Mouse (Mus musculus) heart, embryonic 14.5 days (tissue): ENCODE data around the gene Casq2. TPM values are rescaled to one million over a fixed set of nuclear protein-coding genes. Genes with fewer than 3 reads are reported as not detected.
"Not testable (repeated sequence)": the region's sequence is repeated elsewhere in the genome, so short reads cannot be mapped to it uniquely, and the experiment has no call there.

ENCODE experiments used
- ATAC-seq: fragments of 200-750 bp; cut with Nextera tagmentation; 2 replicates; pipeline ENCODE4 v1.8.0; 2017; ENCODE audit warnings: low read depth, moderate TSS enrichment; ENCODE audit not compliant: insufficient number of reproducible peaks, insufficient read depth, low FRiP score
- H3K27ac ChIP-seq, 2 experiments: fragments of 200-500 bp in 1 of 2; fragments of 300-500 bp in 1 of 2; sonication (generic) in 1 of 2; replicated peaks in 1 of 2; 2 replicates each; pipeline ENCODE4 v1.5.1; 2012 to 2014; ENCODE audit warnings: low read depth in 2 of 2, low read length in 2 of 2, control low read depth in 1 of 2, mild to moderate bottlenecking in 1 of 2, mixed read lengths in 1 of 2; ENCODE audit not compliant: control insufficient read depth in 1 of 2, insufficient read depth in 1 of 2
- H3K27me3 ChIP-seq: fragments of 300-500 bp; sonication (generic); 2 replicates; pipeline ENCODE4 v1.6.1; 2014; ENCODE audit warnings: mild to moderate bottlenecking, low read length, control low read depth; ENCODE audit not compliant: control insufficient read depth, insufficient read depth
- H3K36me3 ChIP-seq: fragments of 300-500 bp; sonication (generic); 2 replicates; pipeline ENCODE4 v1.6.1; 2014; ENCODE audit warnings: mild to moderate bottlenecking, control low read depth, low read length, mixed read lengths; ENCODE audit not compliant: control insufficient read depth, insufficient read depth
- H3K4me1 ChIP-seq, 2 experiments: fragments of 200-500 bp in 1 of 2; fragments of 300-500 bp in 1 of 2; sonication (generic) in 1 of 2; 2 replicates each; pipeline ENCODE4 v1.6.1; 2012 to 2014; ENCODE audit warnings: low read length in 2 of 2, control low read depth in 1 of 2, mixed read lengths in 1 of 2; ENCODE audit not compliant: control insufficient read depth in 2 of 2, insufficient read depth in 2 of 2
- H3K4me2 ChIP-seq: fragments of 300-500 bp; sonication (generic); 2 replicates; pipeline ENCODE4 v1.6.1; 2014; ENCODE audit warnings: mild to moderate bottlenecking, low read length
- H3K4me3 ChIP-seq, 2 experiments: fragments of 200-500 bp in 1 of 2; fragments of 300-500 bp in 1 of 2; sonication (generic) in 1 of 2; 2 replicates each; pipeline ENCODE4 v1.5.1; 2012 to 2014; ENCODE audit warnings: low read length in 2 of 2, mild to moderate bottlenecking in 2 of 2, control low read depth in 1 of 2, low read depth in 1 of 2, moderate library complexity in 1 of 2; ENCODE audit not compliant: control insufficient read depth in 1 of 2, insufficient read depth in 1 of 2
- H3K9ac ChIP-seq: fragments of 300-500 bp; sonication (generic); 2 replicates; pipeline ENCODE4 v1.6.1; 2014; ENCODE audit warnings: mild to moderate bottlenecking, low read length
- H3K9me3 ChIP-seq: fragments of 300-500 bp; sonication (generic); 2 replicates; pipeline ENCODE4 v1.6.1; 2016; ENCODE audit warnings: low read length, control low read depth; ENCODE audit not compliant: control insufficient read depth
- WGBS: fragments of 180-500 bp; shearing (Covaris S2); extraction: QIAGEN DNeasy Blood & Tissue Kit; methylation state at CpG from one replicate; pipeline ENCODE4 v1.1.7; 2014; 5-methylcytosine and 5-hydroxymethylcytosine counted together
- polyA plus RNA-seq: library from polyadenylated mRNA; unstranded; fragments of >200 nt; fragmentation: Nextera tagmentation; extraction: Ambion mirVana; gene quantifications from 2 replicates; pipeline ENCODE4 v1.2.1, GENCODE M21; 2014

Gene Casq2
- polyA plus RNA-seq, 1 experiment from 2014 or later = 433 TPM

GRCm38 (mm10) chr3:102163861-102164260, 77.6 kb downstream of the Casq2 start:
- H3K9ac ChIP-seq, H3K9me3 ChIP-seq, H3K4me2 ChIP-seq, H3K27ac ChIP-seq, H3K4me3 ChIP-seq, ATAC-seq, H3K27me3 ChIP-seq: not testable (repeated sequence)
- 89% methylated on average over 1 of the region's 1 CpGs for WGBS
- Histone ChIP-seq H3K36me3 (peaks cover 67% of the 10 kb centered on the region), H3K4me1 (peaks cover 27 to 36% of the 10 kb centered on the region in 2 experiments)

- Histone ChIP-seq H3K4me2 (no peak overlapping the region), H3K4me1 (peaks cover 27 to 34% of the 10 kb centered on the region in 2 experiments), H3K36me3 (peaks cover 62% of the 10 kb centered on the region), H3K9me3 (no peaks in the 10 kb centered on the region), H3K9ac (no peak overlapping the region), H3K4me3 (no peak overlapping the region), H3K27me3 (no peaks in the 10 kb centered on the region), H3K27ac (no peak overlapping the region)
- WGBS = 72% methylated on average over 4 of the region's 4 CpGs
- ATAC-seq = no peak
Observed at GRCm38 (mm10) chr3:102164911-102165310, 78.7 kb downstream of the Casq2 start.

- 77% methylated on average over 21 of the region's 21 CpGs for WGBS
- ATAC-seq = no peak
- no peaks in the 10 kb centered on the region for H3K27me3 ChIP-seq
- peaks cover 54% of the 10 kb centered on the region for H3K36me3 ChIP-seq
- no peak overlapping the region for H3K4me3 ChIP-seq
- H3K9me3 ChIP-seq = no peaks in the 10 kb centered on the region
- peak overlapping the region; percentile 22; the same call in 1 of the 2 replicates for H3K4me2 ChIP-seq
- no peak overlapping the region for H3K9ac ChIP-seq
- H3K27ac ChIP-seq = 0 out of 4 replicates have a peak overlapping the region, but pooled peaks of 1 of the 2 experiments have one; percentile 22
- peaks cover 30 to 41% of the 10 kb centered on the region in 2 experiments for H3K4me1 ChIP-seq
Observed at GRCm38 (mm10) chr3:102165536-102166286, 79.5 kb downstream of the Casq2 start.

GRCm38 (mm10) chr3:102166287-102166620, 80.0 kb downstream of the Casq2 start:
- Histone ChIP-seq H3K27me3 (no peaks in the 10 kb centered on the region), H3K27ac (no peak overlapping the region), H3K4me3 (no peak overlapping the region), H3K4me1 (peaks cover 33 to 46% of the 10 kb centered on the region in 2 experiments), H3K4me2 (no peak overlapping the region), H3K9me3 (no peaks in the 10 kb centered on the region), H3K9ac (no peak overlapping the region), H3K36me3 (peaks cover 49% of the 10 kb centered on the region)
- WGBS = 77% methylated on average over 4 of the region's 4 CpGs
- ATAC-seq = no peak

- H3K27ac ChIP-seq = no peak overlapping the region
- ATAC-seq = no peak
- peaks cover 43% of the 10 kb centered on the region for H3K36me3 ChIP-seq
- H3K9me3 ChIP-seq = no peaks in the 10 kb centered on the region
- H3K9ac ChIP-seq = no peak overlapping the region
- 82% methylated on average over 8 of the region's 8 CpGs for WGBS
- H3K4me2 ChIP-seq = no peak overlapping the region
- H3K4me1 ChIP-seq = peaks cover 33 to 47% of the 10 kb centered on the region in 2 experiments
- H3K27me3 ChIP-seq = no peaks in the 10 kb centered on the region
- H3K4me3 ChIP-seq = no peak overlapping the region
Observed at GRCm38 (mm10) chr3:102166794-102167193, 80.6 kb downstream of the Casq2 start.

GRCm38 (mm10) chr3:102167555-102168210, 81.5 kb downstream of the Casq2 start:
- H3K9me3 ChIP-seq = no peaks in the 10 kb centered on the region
- no peak overlapping the region for H3K4me3 ChIP-seq
- 9% methylated on average over 10 of the region's 10 CpGs for WGBS
- no peaks in the 10 kb centered on the region for H3K27me3 ChIP-seq
- H3K36me3 ChIP-seq = peaks cover 38% of the 10 kb centered on the region
- no peak overlapping the region for H3K9ac ChIP-seq
- H3K4me2 ChIP-seq = peak overlapping the region; percentile 17
- peak overlapping the region; percentile 11 to 21; a peak in 3 of 4 replicates for H3K27ac ChIP-seq
- peaks cover 34 to 54% of the 10 kb centered on the region in 2 experiments for H3K4me1 ChIP-seq
- ATAC-seq = no peak

- Histone ChIP-seq H3K4me1 (peaks cover 49 to 70% of the 10 kb centered on the region in 2 experiments), H3K9ac (peak overlapping the region; percentile 31; the same call in 1 of the 2 replicates), H3K36me3 (peaks cover 25% of the 10 kb centered on the region), H3K27ac (peak overlapping the region; percentile 86 to 87), H3K4me3 (no peak overlapping the region), H3K4me2 (peak overlapping the region; percentile 14), H3K27me3 (no peaks in the 10 kb centered on the region), H3K9me3 (no peaks in the 10 kb centered on the region)
- 10% methylated on average over 13 of the region's 13 CpGs for WGBS
- peak; percentile 87 for ATAC-seq
Observed at GRCm38 (mm10) chr3:102169197-102169905, 83.1 kb downstream of the Casq2 start.
